Mouse (Mus musculus) E14TG2a.4 (cell line): ENCODE data around the gene Baz1a.

Experiments used
- CTCF ChIP-seq: conservative IDR thresholded peaks from 2 replicates; pipeline ENCODE4 v1.5.1; 2014; ENCODE audit warnings: low read length
- NANOG ChIP-seq: IDR thresholded peaks from 2 replicates; pipeline ENCODE4 v1.6.1; 2014; ENCODE audit warnings: borderline replicate concordance, low read length, mixed read lengths

DNA sequence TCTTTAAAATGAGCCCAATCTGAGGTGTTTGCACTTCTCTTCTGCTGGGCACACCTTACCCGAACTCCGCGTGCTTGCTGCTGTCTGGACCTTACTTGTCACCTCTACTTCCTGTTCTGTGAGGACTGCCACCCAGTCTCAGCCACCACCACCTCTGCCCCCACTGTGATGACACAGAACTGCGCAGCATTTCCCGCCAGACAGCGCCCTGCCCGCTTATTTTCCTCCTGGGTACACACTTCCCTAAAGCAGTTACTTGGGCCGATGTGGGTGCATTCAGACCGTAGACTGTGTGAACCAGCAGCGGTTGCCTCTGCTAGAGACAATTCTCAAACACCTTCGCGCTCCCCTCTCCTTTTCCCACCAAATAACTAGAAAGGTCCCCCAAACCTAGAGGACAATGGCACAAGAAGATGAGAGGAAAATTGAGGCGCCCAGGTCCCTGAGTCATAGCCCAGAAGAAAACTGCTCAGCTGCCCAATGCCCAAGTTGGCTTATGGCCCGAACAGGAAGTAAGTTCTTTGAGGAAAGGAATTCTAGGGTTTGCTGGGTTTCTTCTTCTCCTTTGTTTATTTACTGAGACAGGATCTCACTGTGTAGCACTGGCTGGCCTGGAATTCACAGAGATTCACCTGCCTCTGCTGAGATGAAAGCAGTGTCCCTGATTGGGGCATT, 15.0 kb downstream of the Baz1a start:
- TF ChIP-seq CTCF (no peak), NANOG (no peak)
